Mouse (Mus musculus) lung, postnatal 0 days (tissue): Measurements from ENCODE around the gene Phldb2.

Experiments
- CTCF ChIP-seq: IDR thresholded peaks from 2 replicates; pipeline ENCODE4 v1.5.1; 2016; ENCODE audit warnings: antibody characterized with exemption, mild to moderate bottlenecking
- EP300 ChIP-seq: IDR thresholded peaks from 2 replicates; pipeline ENCODE4 v1.6.1; 2016; ENCODE audit warnings: antibody characterized with exemption, mild to moderate bottlenecking, control low read depth

DNA sequence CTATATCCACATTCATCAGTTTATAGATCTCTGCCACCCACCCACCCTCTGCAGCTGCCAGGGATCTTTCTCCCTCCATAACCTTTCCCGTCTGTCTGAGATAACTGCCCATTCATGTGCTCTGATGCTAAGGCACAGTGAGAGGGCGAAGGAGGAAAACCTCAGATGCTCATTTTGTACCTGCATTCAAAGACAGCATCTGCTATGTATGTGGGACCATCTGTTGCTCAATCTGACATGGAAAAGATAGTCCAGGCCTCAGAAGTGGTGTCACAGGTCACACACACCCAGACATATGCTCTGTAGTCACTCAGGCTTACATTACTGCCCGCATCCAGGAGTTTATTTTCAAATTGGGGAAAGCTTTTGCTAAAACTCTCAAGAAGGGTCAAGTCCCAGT lies 112.4 kb downstream of the Phldb2 start:
- TF ChIP-seq CTCF (no peak), EP300 (no peak)
